Mouse (Mus musculus) hematopoietic stem cell, adult 5-6 weeks (primary cell): ENCODE data around the gene Grn. TPM values are rescaled to one million over a fixed set of nuclear protein-coding genes. Genes with fewer than 3 reads are reported as not detected.
A peak's percentile ranks its signal among the peaks of the same experiment; 100 is the strongest.
"Not testable (repeated sequence)": the region's sequence is repeated elsewhere in the genome, so short reads cannot be mapped to it uniquely, and the experiment has no call there.

Experiments used
- ATAC-seq, 2 experiments: fragments of 125-278 bp in 1 of 2; replicated peaks in 1 of 2; 2 replicates each; pipeline ENCODE4 v1.8.0; 2016 to 2017; ENCODE audit warnings: inconsistent platforms in 2 of 2, mild to moderate bottlenecking in 2 of 2, moderate number of reproducible peaks in 2 of 2, low read depth in 1 of 2, moderate TSS enrichment in 1 of 2; ENCODE audit not compliant: low FRiP score in 2 of 2, poor library complexity in 2 of 2, severe bottlenecking in 2 of 2, insufficient read depth in 1 of 2, low TSS enrichment in 1 of 2
- total RNA-seq: library from RNA; stranded (forward); fragments of 172-1452, 232-1000 nt; gene quantifications from 2 replicates; pipeline ENCODE4 v1.2.3, GENCODE M21; 2017

Gene Grn
- total RNA-seq, 1 experiment from 2014 or later = 28.1 TPM

GRCm38 (mm10) chr11:102410345-102410744, 19.8 kb upstream of the Grn start:
- ATAC-seq = not testable (repeated sequence)

GRCm38 (mm10) chr11:102411061-102411460, 19.1 kb upstream of the Grn start:
- no peak for ATAC-seq

- ATAC-seq = peak; percentile 31 to 52; a peak in 2 of 4 replicates
Observed at GRCm38 (mm10) chr11:102411704-102412103, 18.4 kb upstream of the Grn start.

DNA sequence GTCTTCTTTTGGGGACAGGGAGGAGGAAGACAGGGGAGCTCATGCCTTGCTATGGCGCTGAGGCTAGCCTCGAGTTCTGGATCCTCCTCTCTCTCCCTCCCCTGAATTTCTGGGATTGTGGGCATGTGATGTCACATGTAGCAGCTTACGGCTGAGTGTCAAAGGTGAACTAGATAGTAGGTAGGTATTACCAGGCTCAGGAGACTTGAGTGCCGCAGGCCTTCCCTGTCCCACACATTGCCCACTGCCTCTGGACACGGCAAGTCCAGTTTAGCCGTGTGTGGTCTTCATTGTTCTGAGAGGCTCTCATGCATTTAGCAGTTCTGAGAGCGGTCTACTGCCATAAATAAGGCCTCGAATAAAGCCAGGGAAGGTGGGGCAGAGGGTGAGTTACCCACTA, 17.1 kb upstream of the Grn start:
- ATAC-seq = no peak

DNA sequence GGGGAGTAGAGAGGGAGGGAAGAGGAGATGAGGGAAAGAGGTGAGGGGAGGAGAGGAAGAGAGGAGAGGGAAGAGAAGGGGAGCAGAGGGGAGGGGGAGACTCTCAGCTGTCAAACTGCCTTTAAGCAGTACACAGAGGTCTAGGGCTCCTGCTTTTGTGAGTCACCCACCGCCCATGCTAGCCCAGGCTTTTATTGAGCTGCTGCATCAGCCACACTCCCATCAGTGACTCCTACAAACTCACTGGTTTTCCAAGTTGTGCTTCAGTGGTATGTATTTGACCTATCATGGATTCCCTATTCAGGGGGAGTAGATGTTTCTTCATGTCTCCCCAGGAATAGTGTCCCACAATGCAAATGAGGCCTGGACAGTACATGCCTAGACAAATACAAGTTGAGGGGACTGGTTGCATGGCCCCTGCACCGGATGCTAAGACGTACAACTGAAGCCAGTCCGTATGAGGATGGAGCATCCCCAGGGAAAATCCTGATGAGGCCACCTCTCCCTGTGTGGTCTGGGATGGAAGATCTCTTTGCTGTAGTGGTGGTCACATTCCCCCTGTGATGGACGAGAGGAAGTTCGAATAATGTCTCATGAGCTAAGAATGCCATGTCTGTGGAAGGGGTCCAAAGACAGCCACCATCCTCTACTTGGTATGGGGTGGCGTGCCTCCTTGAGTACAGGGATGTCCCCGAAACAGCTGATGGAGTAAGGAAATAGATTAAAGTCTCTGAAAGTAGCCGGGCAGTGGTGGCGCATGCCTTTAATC, 14.9 kb upstream of the Grn start:
- no peak for ATAC-seq

- ATAC-seq = no peak
Observed at GRCm38 (mm10) chr11:102417160-102417559, 13.0 kb upstream of the Grn start.

GRCm38 (mm10) chr11:102418887-102419286, 11.2 kb upstream of the Grn start:
- ATAC-seq = no peak

- no peak for ATAC-seq
Observed at GRCm38 (mm10) chr11:102421559-102421958, 8.6 kb upstream of the Grn start.

DNA sequence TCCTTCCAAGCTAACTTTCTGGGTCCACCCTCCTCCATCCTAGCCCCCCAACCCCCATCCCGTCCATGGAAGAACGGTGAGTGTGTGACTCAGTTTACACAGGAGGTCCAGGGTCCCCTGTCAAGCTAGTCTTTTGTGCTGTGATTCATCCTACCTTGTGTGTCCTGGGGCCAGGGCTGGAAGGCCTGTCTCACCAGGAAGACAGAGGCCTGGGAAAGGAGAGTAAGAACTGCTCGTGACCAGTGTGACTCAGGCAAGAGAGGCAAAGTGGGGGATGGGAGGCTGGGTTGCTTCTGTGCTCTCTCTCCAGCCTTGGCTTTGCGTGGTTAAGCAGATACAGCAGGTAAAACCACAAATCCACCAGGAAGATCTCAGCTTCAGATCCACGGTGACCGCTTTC, 5.4 kb upstream of the Grn start:
- ATAC-seq = no peak

GRCm38 (mm10) chr11:102425555-102426316, 4.4 kb upstream of the Grn start:
- ATAC-seq = no peak

- no peak for ATAC-seq
Observed at GRCm38 (mm10) chr11:102428981-102429540, 1.1 kb upstream of the Grn start.

GRCm38 (mm10) chr11:102429551-102429950, 564 bp upstream of the Grn start:
- ATAC-seq = no peak

DNA sequence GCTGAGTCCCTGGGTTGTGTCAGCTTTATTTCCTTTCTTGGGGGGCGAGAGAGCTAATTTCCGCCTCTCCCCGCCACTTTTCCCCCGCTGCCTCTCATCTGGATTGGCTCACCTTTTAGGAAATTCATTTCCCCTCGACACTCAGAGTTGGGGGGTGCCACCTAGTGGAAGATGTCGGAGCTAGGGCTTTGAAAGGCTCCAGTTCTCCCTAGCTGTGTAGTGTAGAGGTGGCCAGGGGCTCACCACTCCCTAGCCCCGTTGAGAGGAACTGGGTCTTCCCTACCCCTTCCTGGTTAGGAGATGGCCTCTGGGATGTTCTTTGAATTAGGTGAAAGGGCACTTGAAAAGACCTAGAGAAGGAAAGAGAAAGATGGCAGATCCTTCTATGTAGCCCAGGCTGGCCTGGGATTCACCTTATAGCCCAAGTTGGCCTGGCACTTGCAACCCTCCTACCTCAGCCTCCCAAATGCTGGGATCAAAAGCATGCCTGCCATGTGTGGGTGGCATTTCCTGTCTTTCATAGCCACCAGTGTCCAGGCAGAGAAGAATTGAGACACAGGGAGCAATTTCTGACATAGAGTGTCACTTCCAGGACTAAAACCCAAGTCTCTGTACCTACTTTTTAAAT, 1.0 kb downstream of the Grn start:
- peak in 1 of 2 experiments; percentile 29; a peak in 1 of 4 replicates for ATAC-seq

- ATAC-seq = no peak
Observed at GRCm38 (mm10) chr11:102431728-102432114, 1.6 kb downstream of the Grn start.

GRCm38 (mm10) chr11:102432115-102432843, 2.2 kb downstream of the Grn start:
- ATAC-seq = peak; percentile 52 to 55

DNA sequence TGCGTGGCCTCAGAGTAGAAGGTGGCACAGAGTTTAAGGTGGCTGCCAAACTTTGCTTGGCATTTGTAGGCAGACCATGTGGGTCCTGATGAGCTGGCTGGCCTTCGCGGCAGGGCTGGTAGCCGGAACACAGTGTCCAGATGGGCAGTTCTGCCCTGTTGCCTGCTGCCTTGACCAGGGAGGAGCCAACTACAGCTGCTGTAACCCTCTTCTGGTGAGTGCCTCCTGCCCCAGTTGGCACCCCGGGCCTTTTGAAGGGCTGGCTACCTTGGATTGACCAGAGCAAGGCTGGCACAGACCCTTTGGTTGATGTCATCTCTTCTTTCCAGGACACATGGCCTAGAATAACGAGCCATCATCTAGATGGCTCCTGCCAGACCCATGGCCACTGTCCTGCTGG, 2.8 kb downstream of the Grn start:
- no peak for ATAC-seq

- no peak for ATAC-seq
Observed at GRCm38 (mm10) chr11:102433866-102434265, 3.8 kb downstream of the Grn start.
